Mouse (Mus musculus) olfactory bulb, adult 2 months (tissue): ENCODE results near the gene Hdhd5. TPM values are rescaled to one million over a fixed set of nuclear protein-coding genes. Genes with fewer than 3 reads are reported as not detected.

Experiments used
- H3K27ac ChIP-seq: fragments of 200-500 bp; 2 replicates; pipeline ENCODE4 v1.5.1; 2012; ENCODE audit warnings: low read depth, low read length; ENCODE audit not compliant: insufficient read depth
- H3K4me1 ChIP-seq: fragments of 200-500 bp; 2 replicates; pipeline ENCODE4 v1.6.1; 2012; ENCODE audit warnings: low read length; ENCODE audit not compliant: control insufficient read depth, insufficient read depth
- H3K4me3 ChIP-seq: fragments of 200-500 bp; 2 replicates; pipeline ENCODE4 v1.5.1; 2012; ENCODE audit warnings: mild to moderate bottlenecking, low read depth, low read length, moderate library complexity; ENCODE audit not compliant: insufficient read depth
- CTCF ChIP-seq: fragments of 200-500 bp; IDR thresholded peaks from 2 replicates; pipeline ENCODE4 v1.5.1; 2012; ENCODE audit warnings: low read depth, mild to moderate bottlenecking, low read length, moderate library complexity; ENCODE audit not compliant: insufficient read depth
- POLR2A ChIP-seq: fragments of 200-500 bp; IDR thresholded peaks from 2 replicates; pipeline ENCODE4 v1.6.1; 2012; ENCODE audit warnings: mild to moderate bottlenecking, low read depth, low read length, moderate library complexity; ENCODE audit not compliant: insufficient read depth
- WGBS: fragments of 180-500 bp; shearing (Covaris S2); methylation state at CpG from one replicate; pipeline ENCODE4 v1.1.7; 2018; 5-methylcytosine and 5-hydroxymethylcytosine counted together
- polyA plus RNA-seq: library from polyadenylated mRNA; stranded (reverse); fragments of >200 nt; gene quantifications from 2 replicates; pipeline ENCODE4 v1.2.4, GENCODE M21; 2012; ENCODE audit warnings: low replicate concordance; ENCODE audit not compliant: missing spikeins, insufficient read depth, insufficient read length

Hdhd5 gene
- polyA plus RNA-seq, 1 experiment = not detected

DNA sequence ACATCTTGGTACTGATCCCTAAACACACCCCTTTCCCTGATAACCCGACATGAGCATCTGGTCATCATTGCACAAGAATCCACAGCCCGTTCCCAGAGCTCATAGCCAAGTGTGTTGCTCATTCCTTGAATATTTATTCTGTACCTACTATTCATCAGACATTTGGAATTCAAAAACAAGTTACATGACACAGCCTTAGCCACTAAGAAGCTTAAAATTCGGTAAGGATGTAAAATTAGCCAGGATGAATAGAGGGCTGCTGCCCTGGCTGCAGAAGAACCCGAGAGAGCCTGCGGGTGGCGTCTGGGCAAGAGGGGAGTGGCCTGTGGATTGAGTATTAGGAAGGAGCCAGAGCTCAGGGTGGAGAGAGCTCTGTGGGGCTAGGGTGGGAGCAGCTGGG, 48.4 kb downstream of the Hdhd5 start:
- H3K4me1 ChIP-seq = peaks cover 14% of the 10 kb centered on the region
- no peak overlapping the region for H3K27ac ChIP-seq
- no peak overlapping the region for H3K4me3 ChIP-seq
- TF ChIP-seq CTCF = no peak
- no peak for TF ChIP-seq POLR2A
- 24% methylated on average over 6 of the region's 6 CpGs for WGBS

DNA sequence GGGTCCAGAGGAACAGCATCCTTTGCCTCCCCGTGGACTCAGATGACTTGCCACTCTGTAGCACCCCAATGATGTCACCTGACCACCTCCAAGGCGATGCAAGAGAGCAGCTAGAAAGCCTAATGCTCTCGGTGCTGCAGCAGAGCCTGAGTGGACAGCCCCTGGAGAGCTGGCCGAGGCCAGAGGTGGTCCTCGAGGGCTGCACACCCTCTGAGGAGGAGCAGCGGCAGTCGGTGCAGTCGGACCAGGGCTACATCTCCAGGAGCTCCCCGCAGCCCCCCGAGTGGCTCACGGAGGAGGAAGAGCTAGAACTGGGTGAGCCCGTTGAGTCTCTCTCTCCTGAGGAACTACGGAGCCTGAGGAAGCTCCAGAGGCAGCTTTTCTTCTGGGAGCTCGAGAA, 49.1 kb downstream of the Hdhd5 start:
- Histone ChIP-seq H3K27ac (no peak overlapping the region), H3K4me1 (peaks cover 14% of the 10 kb centered on the region), H3K4me3 (no peak overlapping the region)
- TF ChIP-seq POLR2A (no peak), CTCF (no peak)
- 92% methylated on average over 14 of the region's 14 CpGs for WGBS

DNA sequence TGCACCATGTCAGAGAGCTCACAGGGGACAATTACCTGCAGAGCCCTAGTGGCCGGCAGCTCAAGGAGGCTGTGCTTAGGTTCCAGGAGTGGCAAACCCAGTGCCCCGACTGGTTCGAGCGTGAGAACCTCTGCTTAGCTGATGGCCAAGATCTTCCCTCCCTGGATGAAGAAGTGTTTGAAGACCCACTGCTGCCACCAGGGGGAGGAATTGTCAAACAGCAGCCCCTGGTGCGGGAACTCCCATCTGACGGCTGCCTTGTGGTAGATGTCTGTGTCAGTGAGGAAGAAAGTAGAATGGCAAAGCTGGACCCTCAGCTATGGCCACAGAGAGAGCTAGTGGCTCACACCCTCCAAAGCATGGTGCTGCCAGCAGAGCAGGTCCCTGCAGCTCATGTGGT, 49.6 kb downstream of the Hdhd5 start:
- peaks cover 14% of the 10 kb centered on the region for H3K4me1 ChIP-seq
- WGBS = 90% methylated on average over 6 of the region's 6 CpGs
- no peak overlapping the region for H3K27ac ChIP-seq
- TF ChIP-seq POLR2A = no peak
- no peak for TF ChIP-seq CTCF
- H3K4me3 ChIP-seq = no peak overlapping the region

DNA sequence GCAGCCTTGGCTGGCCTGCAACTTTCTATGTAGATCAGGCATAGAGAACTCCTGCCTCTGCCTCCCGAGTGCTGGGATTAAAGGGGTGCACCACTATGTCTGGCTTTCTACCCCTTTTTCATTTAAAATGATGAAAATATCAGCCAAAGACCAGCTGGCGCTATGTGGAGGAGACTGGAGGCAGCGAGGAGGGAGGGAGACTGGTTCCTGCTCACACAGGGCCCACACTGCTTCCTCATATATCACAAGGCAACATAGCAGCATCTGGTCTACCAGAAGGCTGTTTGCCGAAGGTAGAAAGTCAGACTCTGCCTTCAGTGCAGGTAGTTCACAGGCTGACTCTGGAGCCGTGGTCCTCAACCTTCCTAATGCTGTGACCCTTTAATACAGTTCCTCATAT, 50.8 kb downstream of the Hdhd5 start:
- Histone ChIP-seq H3K4me3 (no peak overlapping the region), H3K27ac (no peak overlapping the region), H3K4me1 (peaks cover 12% of the 10 kb centered on the region)
- 92% methylated on average over 5 of the region's 5 CpGs for WGBS
- TF ChIP-seq CTCF (no peak), POLR2A (no peak)

DNA sequence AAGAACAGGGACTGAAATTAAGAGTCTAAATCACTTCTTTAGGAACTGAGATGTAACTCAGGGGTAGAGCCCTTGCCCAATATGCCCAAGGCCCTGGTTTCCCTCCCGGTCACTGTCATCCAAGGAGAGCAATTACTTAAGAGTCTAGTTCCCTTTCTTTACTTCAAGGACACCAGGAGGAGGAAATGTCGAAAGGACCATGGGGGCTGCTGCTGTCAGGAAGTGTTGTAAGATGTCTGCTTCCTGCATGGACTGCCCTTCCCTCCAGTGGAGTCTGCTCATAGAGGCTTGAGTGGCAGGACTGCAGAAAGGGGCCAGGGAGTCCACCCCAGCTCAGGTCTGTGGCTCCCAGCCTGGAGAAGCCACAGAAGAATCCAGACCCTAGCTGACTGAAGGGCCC, 51.8 kb downstream of the Hdhd5 start:
- WGBS = 83% methylated on average over 2 of the region's 2 CpGs
- TF ChIP-seq POLR2A (no peak), CTCF (no peak)
- Histone ChIP-seq H3K4me3 (no peak overlapping the region), H3K4me1 (peaks cover 12% of the 10 kb centered on the region), H3K27ac (no peak overlapping the region)

DNA sequence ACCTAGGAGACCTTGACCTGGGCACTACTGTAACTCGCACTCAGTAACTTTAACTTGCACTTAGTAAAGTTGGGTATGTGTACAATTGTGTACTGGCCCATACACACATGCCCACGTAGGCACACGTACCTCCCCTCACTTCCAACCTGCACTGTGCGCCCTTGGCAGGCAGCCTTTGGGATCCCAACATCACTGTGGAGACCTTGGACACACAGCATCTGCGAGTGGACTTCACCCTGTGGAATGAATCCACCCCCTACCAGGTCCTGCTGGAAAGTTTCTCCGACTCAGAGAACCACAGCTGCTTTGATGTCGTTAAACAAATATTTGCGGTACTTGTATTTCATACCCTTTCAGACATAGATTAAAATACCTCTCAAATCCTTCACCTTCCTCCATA, 55.8 kb downstream of the Hdhd5 start:
- TF ChIP-seq POLR2A (no peak), CTCF (no peak)
- WGBS = 90% methylated on average over 8 of the region's 8 CpGs
- no peak overlapping the region for H3K27ac ChIP-seq
- H3K4me3 ChIP-seq = no peak overlapping the region
- peaks cover 23% of the 10 kb centered on the region for H3K4me1 ChIP-seq

DNA sequence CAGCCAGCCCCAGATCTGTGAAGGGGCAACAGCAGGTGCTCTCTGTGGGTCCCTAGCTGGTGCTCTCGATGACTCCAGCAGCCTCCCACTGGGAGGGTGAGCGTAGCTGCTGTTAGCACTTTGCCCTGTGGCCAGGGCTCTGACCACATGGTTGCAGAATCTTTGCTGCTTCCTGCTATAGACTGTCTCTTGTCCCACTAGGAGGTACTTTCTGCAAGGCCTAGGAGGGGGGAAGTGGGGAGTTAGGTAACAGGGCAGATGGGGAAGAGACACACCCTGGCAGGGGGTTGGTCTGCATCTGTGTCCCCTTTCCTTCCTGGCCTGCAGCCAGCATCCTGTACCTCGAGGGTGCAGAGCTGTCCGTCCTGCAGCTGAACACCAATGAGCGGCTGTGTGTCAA, 57.7 kb downstream of the Hdhd5 start:
- Histone ChIP-seq H3K4me3 (no peak overlapping the region), H3K4me1 (peaks cover 25% of the 10 kb centered on the region), H3K27ac (peak overlapping the region; percentile 1; the same call in 1 of the 2 replicates)
- 60% methylated on average over 5 of the region's 5 CpGs for WGBS
- TF ChIP-seq CTCF (no peak), POLR2A (no peak)

DNA sequence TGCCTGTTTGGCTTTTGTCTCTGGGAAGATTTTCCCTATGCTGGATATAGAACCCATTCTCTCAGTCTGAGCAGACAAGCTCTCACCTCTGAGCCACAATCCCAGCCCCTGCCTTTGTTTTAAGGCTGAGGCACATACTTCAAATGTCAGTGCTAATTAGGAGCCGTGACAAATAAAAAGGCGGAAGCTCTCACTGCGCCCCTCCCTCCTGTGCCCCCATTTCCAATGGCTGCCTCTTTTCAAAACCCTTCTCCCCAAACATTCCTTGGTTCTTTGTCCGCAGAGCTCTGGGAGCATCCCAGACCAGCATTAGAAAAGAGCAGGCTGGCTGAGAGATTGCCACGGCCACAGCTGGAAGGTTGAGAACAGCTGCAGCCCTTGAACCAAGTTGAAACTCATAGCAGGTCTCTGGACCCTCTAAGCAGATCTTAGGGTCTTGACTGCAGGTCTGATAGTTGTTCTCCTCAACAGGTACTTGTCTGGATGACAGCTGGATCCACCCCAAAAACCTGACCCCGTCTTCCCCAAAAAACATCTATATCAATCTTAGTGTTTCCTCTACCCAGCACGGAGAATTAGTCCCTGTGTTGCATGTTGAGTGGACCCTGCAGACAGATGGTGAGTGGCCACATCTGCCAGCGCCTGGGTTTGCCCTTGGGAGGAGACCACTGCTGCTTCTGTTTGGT, 58.5 kb downstream of the Hdhd5 start:
- TF ChIP-seq POLR2A (no peak), CTCF (no peak)
- 30% methylated on average over 8 of the region's 8 CpGs for WGBS
- Histone ChIP-seq H3K4me1 (peaks cover 25% of the 10 kb centered on the region), H3K27ac (peak overlapping the region; percentile 78), H3K4me3 (no peak overlapping the region)

DNA sequence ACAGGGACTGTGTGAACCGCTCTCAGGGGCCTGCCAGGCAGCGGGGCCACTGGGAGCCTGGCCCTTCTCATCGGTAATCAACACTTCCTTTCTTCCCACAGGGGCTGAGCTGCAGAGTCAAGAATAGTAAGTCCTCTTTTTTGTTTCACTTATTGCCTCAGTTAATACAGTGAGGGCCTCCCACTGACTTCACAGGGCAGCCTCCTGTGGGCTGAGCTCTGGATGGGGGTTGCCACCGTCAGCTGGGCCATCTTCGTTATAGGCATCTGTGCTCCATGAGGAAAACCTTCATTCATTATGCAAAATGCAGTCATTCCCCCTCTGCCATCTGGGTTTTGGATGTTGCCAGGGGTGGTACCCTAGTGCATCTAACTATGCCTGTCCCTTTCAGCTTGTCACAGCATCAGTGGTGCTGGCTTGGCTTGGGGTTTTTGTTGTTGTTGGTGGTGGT, 59.1 kb downstream of the Hdhd5 start:
- Histone ChIP-seq H3K4me1 (peaks cover 25% of the 10 kb centered on the region), H3K4me3 (no peak overlapping the region), H3K27ac (peak overlapping the region; percentile 78)
- WGBS = 6% methylated on average over 5 of the region's 5 CpGs
- TF ChIP-seq CTCF (no peak), POLR2A (no peak)

DNA sequence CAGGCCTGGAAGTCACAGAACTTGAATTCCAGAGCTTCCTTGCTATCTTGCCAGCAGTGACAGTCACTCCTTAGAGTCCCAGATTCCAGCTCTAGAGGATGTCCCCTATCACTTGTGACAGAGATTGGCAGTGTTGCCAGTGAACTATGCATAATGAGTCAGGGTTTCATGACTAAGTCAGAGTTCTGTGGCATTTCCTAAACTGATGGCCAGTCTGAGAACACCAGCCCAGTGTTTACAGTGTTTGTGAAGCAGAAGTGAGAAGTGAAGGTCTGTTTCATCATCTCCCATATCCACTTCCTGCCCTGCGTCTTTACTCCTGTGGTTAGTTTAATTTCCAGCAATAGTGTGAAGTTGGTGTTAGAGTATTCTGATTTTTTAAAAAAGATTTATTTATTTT, 60.5 kb downstream of the Hdhd5 start:
- Histone ChIP-seq H3K27ac (no peak overlapping the region), H3K4me1 (peaks cover 27% of the 10 kb centered on the region), H3K4me3 (no peak overlapping the region)
- TF ChIP-seq CTCF (no peak), POLR2A (no peak)
- 93% methylated on average over 1 of the region's 1 CpGs for WGBS
